ENCODE assay signal across 10 mouse cellular contexts in the genomic region with DNA sequence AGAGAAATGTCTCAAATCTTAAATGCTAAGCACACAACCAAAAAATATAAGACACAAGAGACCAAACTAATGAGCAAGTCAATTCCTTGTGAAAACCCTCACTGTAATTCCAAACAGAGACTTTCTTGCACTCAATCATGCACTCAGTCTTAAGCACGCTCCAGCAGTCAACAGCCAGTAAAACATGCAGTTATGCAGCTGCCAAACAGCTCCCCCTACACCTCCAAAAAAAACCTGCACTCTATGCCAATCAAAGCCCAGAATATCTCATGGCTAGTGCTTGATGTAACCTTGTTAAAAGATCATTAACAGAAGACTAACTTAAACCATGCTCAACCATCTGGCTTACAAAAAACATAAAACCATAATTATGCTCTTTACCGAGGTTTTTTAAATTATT.
DNase-seq lines count a peak whose midpoint lies in the region; ATAC-seq and TF ChIP-seq lines count a peak whose summit lies in the region.
"Had no signal": no experiment of that assay in that cellular context is flagged by ENCODE, and none has a peak within 500 bp of the region (broad histone marks: within the 10 kb centered on the region; RNA-seq: fewer than 3 reads in every experiment).

No protein-coding gene starts in this region.

- no peak overlapping the region for H3K9ac ChIP-seq in lung, embryonic 14.5 days
- H3K9ac ChIP-seq in forebrain, embryonic 16.5 days (replicated peaks; ENCODE audit: low read depth, low read length), result no peak overlapping the region
- H3K9ac ChIP-seq: heart, embryonic 15.5 days; lung, embryonic 15.5 days had no signal

- H3K27ac ChIP-seq in lung, embryonic 14.5 days (ENCODE audit: low read depth), result no peak overlapping the region
- H3K27ac ChIP-seq in forebrain, embryonic 16.5 days (ENCODE audit: low read length), result no peak overlapping the region
- H3K27ac ChIP-seq: heart, embryonic 15.5 days; lung, embryonic 15.5 days had no signal

- no peak overlapping the region for H3K4me2 ChIP-seq in lung, embryonic 14.5 days
- H3K4me2 ChIP-seq in forebrain, embryonic 16.5 days (ENCODE audit: low read length), result no peak overlapping the region
- H3K4me2 ChIP-seq: heart, embryonic 15.5 days; lung, embryonic 15.5 days had no signal

- DNase-seq in frontal cortex, adult 2 months (ENCODE audit: extremely low spot score in 1 of 2, low spot score in 1 of 2), result no peak
- peak; percentile 18 for DNase-seq in lung, embryonic 14.5 days
- no peak for DNase-seq in lung, postnatal 14 days
- peak; percentile 20 for DNase-seq in embryo, embryonic 11 days
- no peak for DNase-seq in natural killer cell, adult 2 months (ENCODE audit: low spot score in 2 of 2)

- no peaks in the 10 kb centered on the region for H3K4me1 ChIP-seq in lung, embryonic 14.5 days (ENCODE audit: insufficient read depth)
- no peaks in the 10 kb centered on the region for H3K4me1 ChIP-seq in forebrain, embryonic 16.5 days (replicated peaks; ENCODE audit: control insufficient read depth, insufficient read depth, low read length)
- H3K4me1 ChIP-seq: lung, embryonic 15.5 days had no signal

- ATAC-seq in frontal cortex, adult (ENCODE audit: low TSS enrichment), result 0 out of 2 replicates have a peak, but pooled peaks have one; percentile 44
- ATAC-seq in lung, embryonic 14.5 days (ENCODE audit: insufficient read depth), result no peak
- peak; percentile 79 for ATAC-seq in megakaryocyte-erythroid progenitor cell, adult 5-6 weeks (replicated peaks; ENCODE audit: low FRiP score, low TSS enrichment, poor library complexity, severe bottlenecking)
- ATAC-seq in forebrain, embryonic 16.5 days, result no peak

- H3K36me3 ChIP-seq in lung, embryonic 14.5 days (ENCODE audit: insufficient read depth), result no peaks in the 10 kb centered on the region
- H3K36me3 ChIP-seq in forebrain, embryonic 16.5 days (ENCODE audit: control insufficient read depth, insufficient read depth), result no peaks in the 10 kb centered on the region
- H3K36me3 ChIP-seq: heart, embryonic 15.5 days; lung, embryonic 15.5 days had no signal

- H3K9me3 ChIP-seq in lung, embryonic 14.5 days (ENCODE audit: low read depth, low read length), result no peaks in the 10 kb centered on the region
- H3K9me3 ChIP-seq in forebrain, embryonic 16.5 days (ENCODE audit: control insufficient read depth, low read length), result no peaks in the 10 kb centered on the region
- H3K9me3 ChIP-seq: heart, embryonic 15.5 days; lung, embryonic 15.5 days had no signal

- 46% methylated on average over 2 of the region's 2 CpGs for WGBS in lung, embryonic 14.5 days
- 57% methylated on average over 2 of the region's 2 CpGs for WGBS in forebrain, embryonic 16.5 days

- no peak overlapping the region for H3K4me3 ChIP-seq in lung, embryonic 14.5 days (ENCODE audit: low read depth, low read length)
- H3K4me3 ChIP-seq in forebrain, embryonic 16.5 days (replicated peaks; ENCODE audit: low read length), result no peak overlapping the region
- H3K4me3 ChIP-seq: heart, embryonic 15.5 days; lung, embryonic 15.5 days had no signal

- TF ChIP-seq CTCF in lung, embryonic 14.5 days (IDR thresholded peaks at IDR 0.05; ENCODE audit: low read depth), result peak; percentile 22; the same call in 1 of the 2 replicates

- H3K27me3 ChIP-seq in lung, embryonic 14.5 days (ENCODE audit: insufficient read depth, low read length), result no peaks in the 10 kb centered on the region
- no peaks in the 10 kb centered on the region for H3K27me3 ChIP-seq in forebrain, embryonic 16.5 days (replicated peaks; ENCODE audit: control insufficient read depth, insufficient read depth, low read length)
- H3K27me3 ChIP-seq: heart, embryonic 15.5 days; lung, embryonic 15.5 days had no signal

Comparison
In these comparisons a context has a peak if more than half of its experiments do, and no peak if none do; other contexts are left out.
1. DNase-seq: peak in lung, embryonic 14.5 days (single experiment) and embryo, embryonic 11 days (single experiment); none in frontal cortex, adult 2 months (0 of 2), lung, postnatal 14 days (single experiment) and natural killer cell, adult 2 months (0 of 2).
2. ATAC-seq: peak in frontal cortex, adult (single experiment) and megakaryocyte-erythroid progenitor cell, adult 5-6 weeks (single experiment); none in lung, embryonic 14.5 days (single experiment) and forebrain, embryonic 16.5 days (single experiment).